Mouse (Mus musculus) stomach, embryonic 14.5 days (tissue): ENCODE results near the gene Them4. TPM values are rescaled to one million over a fixed set of nuclear protein-coding genes. Genes with fewer than 3 reads are reported as not detected.

Experiments used
- ATAC-seq: fragments of 200-750 bp; cut with Nextera tagmentation; 2 replicates; pipeline ENCODE4 v1.8.0; 2017; ENCODE audit warnings: low read depth, moderate TSS enrichment; ENCODE audit not compliant: insufficient number of reproducible peaks, insufficient read depth, low FRiP score
- H3K27ac ChIP-seq: fragments of 300-500 bp; sonication (generic); 2 replicates; pipeline ENCODE4 v1.5.1; 2014; ENCODE audit warnings: mild to moderate bottlenecking, low read length, moderate library complexity, mixed read lengths
- H3K27me3 ChIP-seq: fragments of 300-500 bp; sonication (generic); 2 replicates; pipeline ENCODE4 v1.6.1; 2014; ENCODE audit warnings: low read length, control low read depth, mixed read lengths; ENCODE audit not compliant: control insufficient read depth, insufficient read depth
- H3K36me3 ChIP-seq: fragments of 300-500 bp; sonication (generic); 2 replicates; pipeline ENCODE4 v1.6.1; 2014; ENCODE audit warnings: mild to moderate bottlenecking, control low read depth, low read length, moderate library complexity, mixed read lengths; ENCODE audit not compliant: control insufficient read depth, insufficient read depth
- H3K4me1 ChIP-seq: fragments of 300-500 bp; sonication (generic); 2 replicates; pipeline ENCODE4 v1.6.1; 2014; ENCODE audit warnings: low read length, control low read depth, mixed read lengths; ENCODE audit not compliant: control insufficient read depth, insufficient read depth
- H3K4me2 ChIP-seq: fragments of 300-500 bp; sonication (generic); replicated peaks from 2 replicates; pipeline ENCODE4 v1.6.1; 2014; ENCODE audit warnings: low read depth, low read length, control low read depth
- H3K4me3 ChIP-seq: fragments of 300-500 bp; sonication (generic); 2 replicates; pipeline ENCODE4 v1.5.1; 2014; ENCODE audit warnings: low read depth, low read length, control low read depth
- H3K9ac ChIP-seq: fragments of 300-500 bp; sonication (generic); replicated peaks from 2 replicates; pipeline ENCODE4 v1.6.1; 2014; ENCODE audit warnings: low read depth, mild to moderate bottlenecking, control low read depth, low read length, moderate library complexity, mixed read lengths
- H3K9me3 ChIP-seq: fragments of 300-500 bp; sonication (generic); 2 replicates; pipeline ENCODE4 v1.6.1; 2016; ENCODE audit warnings: low read depth, low read length, control low read depth; ENCODE audit not compliant: control insufficient read depth
- WGBS: fragments of 180-500 bp; shearing (Covaris S2); extraction: QIAGEN DNeasy Blood & Tissue Kit; methylation state at CpG from one replicate; pipeline ENCODE4 v1.1.7; 2014; 5-methylcytosine and 5-hydroxymethylcytosine counted together
- polyA plus RNA-seq: library from polyadenylated mRNA; unstranded; fragments of >200 nt; fragmentation: Nextera tagmentation; extraction: Ambion mirVana; gene quantifications from 2 replicates; pipeline ENCODE4 v1.2.1, GENCODE M21; 2014

Them4 gene
- polyA plus RNA-seq, 1 experiment from 2014 or later: 12.8 TPM

GRCm38 (mm10) chr3:94328681-94329080, 18.8 kb downstream of the Them4 start:
- Histone ChIP-seq H3K4me3 (no peak overlapping the region), H3K4me1 (no peaks in the 10 kb centered on the region), H3K9me3 (no peaks in the 10 kb centered on the region), H3K27ac (no peak overlapping the region), H3K36me3 (peaks cover 4% of the 10 kb centered on the region; the same call in 1 of the 2 replicates), H3K9ac (no peak overlapping the region), H3K27me3 (no peaks in the 10 kb centered on the region), H3K4me2 (no peak overlapping the region)
- WGBS: 53% methylated on average over 3 of the region's 3 CpGs
- no peak for ATAC-seq

- H3K4me2 ChIP-seq: no peak overlapping the region
- WGBS: 86% methylated on average over 4 of the region's 4 CpGs
- no peak overlapping the region for H3K27ac ChIP-seq
- H3K27me3 ChIP-seq: no peaks in the 10 kb centered on the region
- no peak overlapping the region for H3K4me3 ChIP-seq
- H3K36me3 ChIP-seq: peaks cover 3% of the 10 kb centered on the region; the same call in 1 of the 2 replicates
- no peaks in the 10 kb centered on the region for H3K4me1 ChIP-seq
- ATAC-seq: no peak
- no peak overlapping the region for H3K9ac ChIP-seq
- no peaks in the 10 kb centered on the region for H3K9me3 ChIP-seq
These were observed 24.6 kb downstream of the Them4 start for GRCm38 (mm10) chr3:94334442-94334841.

GRCm38 (mm10) chr3:94338522-94338921, 28.6 kb downstream of the Them4 start:
- no peaks in the 10 kb centered on the region for H3K36me3 ChIP-seq
- no peaks in the 10 kb centered on the region for H3K27me3 ChIP-seq
- H3K4me3 ChIP-seq: no peak overlapping the region
- H3K9me3 ChIP-seq: no peaks in the 10 kb centered on the region
- no peaks in the 10 kb centered on the region for H3K4me1 ChIP-seq
- H3K4me2 ChIP-seq: no peak overlapping the region
- H3K9ac ChIP-seq: no peak overlapping the region
- no peak for ATAC-seq
- no peak overlapping the region for H3K27ac ChIP-seq
- WGBS: 82% methylated on average over 3 of the region's 3 CpGs

GRCm38 (mm10) chr3:94341959-94342422, 32.1 kb downstream of the Them4 start, which contains the start of gene Them5:
Them5 (plus strand) TSS chr3:94342099.
- Histone ChIP-seq H3K4me3 (no peak within 1 kb of the TSS), H3K9ac (no peak within 1 kb of the TSS), H3K27ac (no peak within 1 kb of the TSS), H3K27me3 (no peaks in the 10 kb centered on the region), H3K4me2 (no peak within 1 kb of the TSS), H3K36me3 (no peaks in the 10 kb centered on the region), H3K4me1 (no peaks in the 10 kb centered on the region), H3K9me3 (no peaks in the 10 kb centered on the region)
- no peak for ATAC-seq
- WGBS: 37% methylated on average over 3 of the region's 3 CpGs

GRCm38 (mm10) chr3:94342552-94342951, 32.7 kb downstream of the Them4 start:
- no peaks in the 10 kb centered on the region for H3K36me3 ChIP-seq
- H3K4me2 ChIP-seq: no peak overlapping the region
- 55% methylated on average over 1 of the region's 1 CpGs for WGBS

GRCm38 (mm10) chr3:94344182-94344581, 34.3 kb downstream of the Them4 start:
- Histone ChIP-seq H3K9ac (no peak overlapping the region), H3K4me2 (no peak overlapping the region), H3K4me1 (no peaks in the 10 kb centered on the region), H3K9me3 (no peaks in the 10 kb centered on the region), H3K27me3 (no peaks in the 10 kb centered on the region), H3K36me3 (no peaks in the 10 kb centered on the region), H3K27ac (no peak overlapping the region), H3K4me3 (no peak overlapping the region)
- ATAC-seq: peak; percentile 53; the same call in 1 of the 2 replicates
- WGBS: 77% methylated on average over 2 of the region's 2 CpGs

More at GRCm38 (mm10) chr3:94342552-94342951, 32.7 kb downstream of the Them4 start:
- no peak for ATAC-seq
- Histone ChIP-seq H3K9ac (no peak overlapping the region), H3K27ac (no peak overlapping the region), H3K4me3 (no peak overlapping the region), H3K27me3 (no peaks in the 10 kb centered on the region), H3K9me3 (no peaks in the 10 kb centered on the region), H3K4me1 (no peaks in the 10 kb centered on the region)

GRCm38 (mm10) chr3:94344897-94345296, 35.0 kb downstream of the Them4 start:
- no peaks in the 10 kb centered on the region for H3K9me3 ChIP-seq
- H3K27ac ChIP-seq: no peak overlapping the region
- H3K4me1 ChIP-seq: no peaks in the 10 kb centered on the region
- ATAC-seq: no peak
- H3K9ac ChIP-seq: no peak overlapping the region
- 55% methylated on average over 3 of the region's 3 CpGs for WGBS
- no peak overlapping the region for H3K4me2 ChIP-seq
- no peak overlapping the region for H3K4me3 ChIP-seq
- no peaks in the 10 kb centered on the region for H3K36me3 ChIP-seq
- H3K27me3 ChIP-seq: no peaks in the 10 kb centered on the region

GRCm38 (mm10) chr3:94348146-94348545, 38.3 kb downstream of the Them4 start:
- H3K4me3 ChIP-seq: no peak overlapping the region
- WGBS: 65% methylated on average over 2 of the region's 2 CpGs

GRCm38 (mm10) chr3:94360812-94361211, 50.9 kb downstream of the Them4 start:
- no peak for ATAC-seq
- H3K4me1 ChIP-seq: no peaks in the 10 kb centered on the region
- H3K36me3 ChIP-seq: no peaks in the 10 kb centered on the region
- H3K9me3 ChIP-seq: no peaks in the 10 kb centered on the region; the same call in 1 of the 2 replicates
- H3K27me3 ChIP-seq: no peaks in the 10 kb centered on the region
- no peak overlapping the region for H3K4me3 ChIP-seq
- no peak overlapping the region for H3K9ac ChIP-seq
- no peak overlapping the region for H3K27ac ChIP-seq
- no peak overlapping the region for H3K4me2 ChIP-seq
- WGBS: 10% methylated on average over 1 of the region's 1 CpGs

More at GRCm38 (mm10) chr3:94348146-94348545, 38.3 kb downstream of the Them4 start:
- Histone ChIP-seq H3K4me1 (no peaks in the 10 kb centered on the region), H3K4me2 (no peak overlapping the region), H3K27me3 (no peaks in the 10 kb centered on the region), H3K9me3 (no peaks in the 10 kb centered on the region), H3K36me3 (no peaks in the 10 kb centered on the region), H3K9ac (no peak overlapping the region), H3K27ac (no peak overlapping the region)
- ATAC-seq: no peak
